Mouse (Mus musculus): Measurements from ENCODE around the gene Strn4. TPM values are rescaled to one million over a fixed set of nuclear protein-coding genes. Genes with fewer than 3 reads are reported as not detected.

Gene Strn4
- polyA plus RNA-seq, 1 experiment from 2014 or later = 193 TPM

GRCm38 (mm10) chr7:16845820-16846167, 30.1 kb downstream of the Strn4 start:
- Histone ChIP-seq H3K9ac (replicated peaks) (no peak overlapping the region), H3K4me1 (peaks cover 35% of the 10 kb centered on the region), H3K9me3 (no peaks in the 10 kb centered on the region), H3K27ac (replicated peaks) (no peak overlapping the region), H3K36me3 (peaks cover 8% of the 10 kb centered on the region), H3K4me3 (no peak overlapping the region), H3K27me3 (no peaks in the 10 kb centered on the region), H3K4me2 (replicated peaks) (no peak overlapping the region)
- WGBS = 45% methylated on average over 10 of the region's 10 CpGs
- ATAC-seq (replicated peaks) = no peak

- Histone ChIP-seq H3K36me3 (peaks cover 11% of the 10 kb centered on the region; the same call in 1 of the 2 replicates), H3K9me3 (no peaks in the 10 kb centered on the region), H3K27me3 (no peaks in the 10 kb centered on the region), H3K4me1 (peaks cover 35% of the 10 kb centered on the region), H3K27ac (replicated peaks) (no peak overlapping the region), H3K9ac (replicated peaks) (no peak overlapping the region), H3K4me2 (replicated peaks) (no peak overlapping the region), H3K4me3 (no peak overlapping the region)
- WGBS = 95% methylated on average over 5 of the region's 5 CpGs
- ATAC-seq (replicated peaks) = no peak
Measured at GRCm38 (mm10) chr7:16846775-16847174, 31.1 kb downstream of the Strn4 start.

GRCm38 (mm10) chr7:16847507-16847906, 31.8 kb downstream of the Strn4 start:
- Histone ChIP-seq H3K36me3 (peaks cover 13% of the 10 kb centered on the region; the same call in 1 of the 2 replicates), H3K4me3 (no peak overlapping the region), H3K9me3 (no peaks in the 10 kb centered on the region), H3K4me2 (replicated peaks) (no peak overlapping the region), H3K9ac (replicated peaks) (no peak overlapping the region), H3K27me3 (no peaks in the 10 kb centered on the region), H3K4me1 (peaks cover 30% of the 10 kb centered on the region), H3K27ac (replicated peaks) (no peak overlapping the region)
- WGBS = 86% methylated on average over 19 of the region's 19 CpGs
- no peak for ATAC-seq (replicated peaks)

GRCm38 (mm10) chr7:16848579-16848978, 32.9 kb downstream of the Strn4 start:
- Histone ChIP-seq H3K27ac (replicated peaks) (no peak overlapping the region), H3K27me3 (no peaks in the 10 kb centered on the region), H3K36me3 (peaks cover 18% of the 10 kb centered on the region; the same call in 1 of the 2 replicates), H3K4me1 (peaks cover 24% of the 10 kb centered on the region), H3K4me2 (replicated peaks) (no peak overlapping the region), H3K9me3 (no peaks in the 10 kb centered on the region), H3K9ac (replicated peaks) (no peak overlapping the region), H3K4me3 (no peak overlapping the region)
- 15% methylated on average over 17 of the region's 17 CpGs for WGBS
- ATAC-seq (replicated peaks) = 0 out of 2 replicates have a peak, but pooled peaks have one; percentile 14

- no peaks in the 10 kb centered on the region for H3K9me3 ChIP-seq
- peaks cover 32% of the 10 kb centered on the region for H3K36me3 ChIP-seq
- peaks cover 3% of the 10 kb centered on the region; the same call in 1 of the 2 replicates for H3K4me1 ChIP-seq
- no peak overlapping the region for H3K27ac ChIP-seq (replicated peaks)
- no peak overlapping the region for H3K4me3 ChIP-seq
- no peak overlapping the region for H3K9ac ChIP-seq (replicated peaks)
- WGBS = 94% methylated on average over 4 of the region's 4 CpGs
- H3K4me2 ChIP-seq (replicated peaks) = no peak overlapping the region
- no peak for ATAC-seq (replicated peaks)
- H3K27me3 ChIP-seq = no peaks in the 10 kb centered on the region
Measured at GRCm38 (mm10) chr7:16851636-16852035, 35.9 kb downstream of the Strn4 start.

- Histone ChIP-seq H3K27ac (replicated peaks) (no peak overlapping the region), H3K9me3 (no peaks in the 10 kb centered on the region), H3K36me3 (peaks cover 40% of the 10 kb centered on the region), H3K4me3 (no peak overlapping the region), H3K9ac (replicated peaks) (no peak overlapping the region), H3K27me3 (no peaks in the 10 kb centered on the region), H3K4me1 (peaks cover 3% of the 10 kb centered on the region; the same call in 1 of the 2 replicates), H3K4me2 (replicated peaks) (no peak overlapping the region)
- no peak for ATAC-seq (replicated peaks)
- WGBS = 89% methylated on average over 14 of the region's 14 CpGs
Measured at GRCm38 (mm10) chr7:16853302-16853831, 37.7 kb downstream of the Strn4 start.

GRCm38 (mm10) chr7:16858336-16858735, 42.6 kb downstream of the Strn4 start:
- 16% methylated on average over 17 of the region's 17 CpGs for WGBS
- Histone ChIP-seq H3K4me1 (no peaks in the 10 kb centered on the region), H3K4me2 (replicated peaks) (no peak overlapping the region), H3K9ac (replicated peaks) (no peak overlapping the region), H3K27me3 (no peaks in the 10 kb centered on the region), H3K36me3 (peaks cover 27% of the 10 kb centered on the region), H3K27ac (replicated peaks) (no peak overlapping the region), H3K4me3 (no peak overlapping the region), H3K9me3 (no peaks in the 10 kb centered on the region)
- 0 out of 2 replicates have a peak, but pooled peaks have one; percentile 29 for ATAC-seq (replicated peaks)

GRCm38 (mm10) chr7:16859902-16860651, 44.4 kb downstream of the Strn4 start:
- no peak overlapping the region for H3K4me2 ChIP-seq (replicated peaks)
- peaks cover 34% of the 10 kb centered on the region for H3K36me3 ChIP-seq
- WGBS = 28% methylated on average over 5 of the region's 5 CpGs

GRCm38 (mm10) chr7:16867488-16867887, 51.8 kb downstream of the Strn4 start:
- H3K9ac ChIP-seq (replicated peaks) = no peak overlapping the region
- peaks cover 17% of the 10 kb centered on the region; the same call in 1 of the 2 replicates for H3K36me3 ChIP-seq
- H3K4me3 ChIP-seq = no peak overlapping the region
- 93% methylated on average over 3 of the region's 3 CpGs for WGBS
- no peak overlapping the region for H3K27ac ChIP-seq (replicated peaks)
- H3K4me1 ChIP-seq = peaks cover 14% of the 10 kb centered on the region
- H3K9me3 ChIP-seq = no peaks in the 10 kb centered on the region
- H3K4me2 ChIP-seq (replicated peaks) = no peak overlapping the region
- no peaks in the 10 kb centered on the region for H3K27me3 ChIP-seq
- no peak for ATAC-seq (replicated peaks)

More at GRCm38 (mm10) chr7:16859902-16860651, 44.4 kb downstream of the Strn4 start:
- Histone ChIP-seq H3K9ac (replicated peaks) (no peak overlapping the region), H3K4me3 (no peak overlapping the region), H3K4me1 (no peaks in the 10 kb centered on the region), H3K27me3 (no peaks in the 10 kb centered on the region), H3K9me3 (no peaks in the 10 kb centered on the region), H3K27ac (replicated peaks) (no peak overlapping the region)
- no peak for ATAC-seq (replicated peaks)

- Histone ChIP-seq H3K4me3 (peak overlapping the region; percentile 41), H3K4me2 (replicated peaks) (peak overlapping the region; percentile 54), H3K27ac (replicated peaks) (peak overlapping the region; percentile 83), H3K9ac (replicated peaks) (peak overlapping the region; percentile 41), H3K36me3 (peaks cover 7% of the 10 kb centered on the region; the same call in 1 of the 2 replicates), H3K9me3 (no peaks in the 10 kb centered on the region), H3K4me1 (peaks cover 24% of the 10 kb centered on the region), H3K27me3 (no peaks in the 10 kb centered on the region)
- 9% methylated on average over 16 of the region's 16 CpGs for WGBS
- ATAC-seq (replicated peaks) = peak; percentile 98
Measured at GRCm38 (mm10) chr7:16869497-16869896, 53.8 kb downstream of the Strn4 start.

- H3K9ac ChIP-seq (replicated peaks) = no peak overlapping the region
- no peak for ATAC-seq (replicated peaks)
- WGBS = 88% methylated on average over 10 of the region's 10 CpGs
- H3K27ac ChIP-seq (replicated peaks) = no peak overlapping the region
- no peak overlapping the region for H3K4me2 ChIP-seq (replicated peaks)
- H3K27me3 ChIP-seq = no peaks in the 10 kb centered on the region
- peaks cover 36% of the 10 kb centered on the region for H3K4me1 ChIP-seq
- no peaks in the 10 kb centered on the region for H3K9me3 ChIP-seq
- H3K4me3 ChIP-seq = no peak overlapping the region
- H3K36me3 ChIP-seq = no peaks in the 10 kb centered on the region
Measured at GRCm38 (mm10) chr7:16871600-16871999, 55.9 kb downstream of the Strn4 start.

GRCm38 (mm10) chr7:16872478-16872877, 56.8 kb downstream of the Strn4 start:
- no peaks in the 10 kb centered on the region for H3K36me3 ChIP-seq
- no peak overlapping the region for H3K4me3 ChIP-seq
- H3K9me3 ChIP-seq = no peaks in the 10 kb centered on the region
- no peak overlapping the region for H3K9ac ChIP-seq (replicated peaks)
- no peaks in the 10 kb centered on the region for H3K27me3 ChIP-seq
- H3K4me2 ChIP-seq (replicated peaks) = no peak overlapping the region
- 95% methylated on average over 9 of the region's 9 CpGs for WGBS
- peaks cover 43% of the 10 kb centered on the region for H3K4me1 ChIP-seq
- no peak overlapping the region for H3K27ac ChIP-seq (replicated peaks)
- no peak for ATAC-seq (replicated peaks)
